Mouse (Mus musculus) ZHBTc4 (cell line): Measurements from ENCODE around the gene 4933405O20Rik.

Source experiments
- DNase-seq: peaks from one replicate; pipeline ENCODE4 v3.0.0-alpha.2; 2011; ENCODE audit warnings: low read depth, low spot score

4933405O20Rik gene

GRCm38 (mm10) chr7:50598890-50599289 is at the start of gene 4933405O20Rik:
Gene 4933405O20Rik, plus strand, starts transcription at chr7:50599190.
- no peak for DNase-seq

- DNase-seq: no peak
These were observed 49.4 kb upstream of the 4933405O20Rik start for GRCm38 (mm10) chr7:50549572-50549971.

GRCm38 (mm10) chr7:50551426-50551825 is 47.6 kb upstream of the 4933405O20Rik start:
- no peak for DNase-seq

- no peak for DNase-seq
These were observed 36.3 kb upstream of the 4933405O20Rik start for GRCm38 (mm10) chr7:50562708-50563107.

- DNase-seq: no peak
These were observed 25.1 kb upstream of the 4933405O20Rik start for GRCm38 (mm10) chr7:50573841-50574240.

GRCm38 (mm10) chr7:50588642-50589424 is 10.2 kb upstream of the 4933405O20Rik start:
- DNase-seq: no peak

- no peak for DNase-seq
These were observed 15.1 kb downstream of the 4933405O20Rik start for GRCm38 (mm10) chr7:50614101-50614500.

GRCm38 (mm10) chr7:50629186-50629585 is 30.2 kb downstream of the 4933405O20Rik start:
- no peak for DNase-seq

- DNase-seq: no peak
These were observed 34.2 kb downstream of the 4933405O20Rik start for GRCm38 (mm10) chr7:50633147-50633546.
